16 mouse cellular contexts compared by ENCODE assay signal in genomic region chr1:156424054-156424453, GRCm38 (mm10).
"Had no signal": no experiment of that assay in that cellular context is flagged by ENCODE, and none has a peak within 500 bp of the region (broad histone marks: within the 10 kb centered on the region; RNA-seq: fewer than 3 reads in every experiment).

No protein-coding gene starts in this region.

- DNase-seq: cerebellum, adult 8-10 months; cerebellum, adult 9-10 months; cerebellum, adult 9-11 months; cerebellum, postnatal 10 days; cerebellum, postnatal 14 days; cerebellum, postnatal 25 days; cerebellum, postnatal 36 days; embryo, embryonic 11 days; forebrain, postnatal 0 days; gastrocnemius, adult 2 months; gastrocnemius, postnatal 10 days; gastrocnemius, postnatal 14 days; gastrocnemius, postnatal 25 days; gastrocnemius, postnatal 36 days; heart, adult 18-20 months; heart, adult 2 months had no signal
